Mouse (Mus musculus) frontal cortex, adult 2 months (tissue): ENCODE measurements at regions not wholly inside any gene's neighbourhood (a gene's known extent, or its start where the extent isn't known, plus 50 kb on each side); places are given as distances from the start of the nearest gene placed in this dataset.
A peak's percentile ranks its signal among the peaks of the same experiment; 100 is the strongest.
"Not testable (repeated sequence)": the region's sequence is repeated elsewhere in the genome, so short reads cannot be mapped to it uniquely, and the experiment has no call there.

ENCODE experiments used
- DNase-seq, 2 experiments: peaks; one replicate each; pipeline ENCODE4 v3.0.0; 2022; ENCODE audit warnings: low spot score in 1 of 2; ENCODE audit errors: extremely low spot score in 1 of 2

GRCm38 (mm10) chr9:90618154-90618553, 347.6 kb upstream of the Tbc1d2b start:
- no peak for DNase-seq

- DNase-seq = no peak
Observed at GRCm38 (mm10) chr9:90597894-90598293, 327.3 kb upstream of the Tbc1d2b start.

- no peak for DNase-seq
Observed at GRCm38 (mm10) chr9:90556742-90557141, 286.1 kb upstream of the Tbc1d2b start.

GRCm38 (mm10) chr9:90556216-90556615, 285.6 kb upstream of the Tbc1d2b start:
- DNase-seq = no peak

GRCm38 (mm10) chr9:90547931-90548330, 277.3 kb upstream of the Tbc1d2b start:
- DNase-seq = no peak

- DNase-seq = peak; percentile 4 to 33
Observed at GRCm38 (mm10) chr9:90546720-90547119, 276.1 kb upstream of the Tbc1d2b start.

GRCm38 (mm10) chr9:90537683-90538082, 267.1 kb upstream of the Tbc1d2b start:
- not testable (repeated sequence) for DNase-seq

- DNase-seq = no peak
Observed at GRCm38 (mm10) chr9:90533372-90533771, 262.8 kb upstream of the Tbc1d2b start.

- no peak for DNase-seq
Observed at GRCm38 (mm10) chr9:90521186-90521585, 250.6 kb upstream of the Tbc1d2b start.

- no peak for DNase-seq
Observed at GRCm38 (mm10) chr9:90494888-90495287, 224.3 kb upstream of the Tbc1d2b start.

GRCm38 (mm10) chr9:90490561-90491152, 220.1 kb upstream of the Tbc1d2b start:
- DNase-seq = no peak

GRCm38 (mm10) chr9:90450579-90450978, 180.0 kb upstream of the Tbc1d2b start:
- DNase-seq = no peak

GRCm38 (mm10) chr9:90446957-90447356, 176.4 kb upstream of the Tbc1d2b start:
- peak in 1 of 2 experiments; percentile 47 for DNase-seq

- DNase-seq = no peak
Observed at GRCm38 (mm10) chr9:90434902-90435301, 164.3 kb upstream of the Tbc1d2b start.

- no peak for DNase-seq
Observed at GRCm38 (mm10) chr9:90430898-90431297, 160.3 kb upstream of the Tbc1d2b start.

- no peak for DNase-seq
Observed at GRCm38 (mm10) chr9:90421662-90422061, 151.1 kb upstream of the Tbc1d2b start.

- DNase-seq = no peak
Observed at GRCm38 (mm10) chr9:90419762-90420541, 149.3 kb upstream of the Tbc1d2b start.

- DNase-seq = no peak
Observed at GRCm38 (mm10) chr9:90408789-90409188, 138.2 kb upstream of the Tbc1d2b start.

GRCm38 (mm10) chr9:90407573-90407972, 137.0 kb upstream of the Tbc1d2b start:
- no peak for DNase-seq

- DNase-seq = no peak
Observed at GRCm38 (mm10) chr9:90388401-90388800, 117.8 kb upstream of the Tbc1d2b start.

- DNase-seq = no peak
Observed at GRCm38 (mm10) chr9:90385047-90385446, 114.4 kb upstream of the Tbc1d2b start.

GRCm38 (mm10) chr9:90380099-90380498, 109.5 kb upstream of the Tbc1d2b start:
- no peak for DNase-seq
